Mouse (Mus musculus): ENCODE measurements around the gene Hist1h4b. TPM values are rescaled to one million over a fixed set of nuclear protein-coding genes. Genes with fewer than 3 reads are reported as not detected.

Gene Hist1h4b
- polyA plus RNA-seq, 1 experiment from 2014 or later, result 15.5 TPM

- DNase-seq (ENCODE audit: low spot score), result no peak
Measured at GRCm38 (mm10) chr13:23799405-23799804, 42.6 kb downstream of the Hist1h4b start.

- no peak for DNase-seq (ENCODE audit: low spot score)
Measured at GRCm38 (mm10) chr13:23804532-23804931, 47.7 kb downstream of the Hist1h4b start.

GRCm38 (mm10) chr13:23806422-23807052 is 49.7 kb downstream of the Hist1h4b start, which contains the start of gene Slc17a2:
Gene Slc17a2, plus strand, starts transcription at chr13:23806993.
- no peak for DNase-seq (ENCODE audit: low spot score)

Small RNA genes within 50 kb of the gene (microRNA-seq; reads per million reads assigned to microRNA genes)
- gene Gm44314 (ENCODE audit: borderline number of aligned reads), result not detected
- not detected for gene Gm44484 (ENCODE audit: borderline number of aligned reads)

Other genes starting within 250 kb of the Hist1h4b start
- gene Hist1h4h, start 226.0 kb upstream of the Hist1h4b start, polyA plus RNA-seq (2015; fragmentation: Nextera tagmentation; extraction: Ambion mirVana), result 24.2 and 31.5 TPM in 2 replicates
- gene Hist1h2af, start 223.1 kb upstream of the Hist1h4b start, polyA plus RNA-seq (2015; fragmentation: Nextera tagmentation; extraction: Ambion mirVana), result 32.3 and 49.5 TPM in 2 replicates
- gene Hist1h3g, start 221.6 kb upstream of the Hist1h4b start, polyA plus RNA-seq (2015; fragmentation: Nextera tagmentation; extraction: Ambion mirVana), result 27.6 and 43.7 TPM in 2 replicates
- gene Hist1h2bh, start 213.6 kb upstream of the Hist1h4b start, polyA plus RNA-seq (2015; fragmentation: Nextera tagmentation; extraction: Ambion mirVana), result 1.6 and 1.9 TPM in 2 replicates
- 4.8 and 9.0 TPM in 2 replicates for gene Hist1h3f, start 213.0 kb upstream of the Hist1h4b start, polyA plus RNA-seq (2015; fragmentation: Nextera tagmentation; extraction: Ambion mirVana)
- 8.9 and 17.7 TPM in 2 replicates for gene Hist1h4f, start 205.4 kb upstream of the Hist1h4b start, polyA plus RNA-seq (2015; fragmentation: Nextera tagmentation; extraction: Ambion mirVana)
- 1.1 and 1.3 TPM in 2 replicates for gene Hist1h1d, start 203.8 kb upstream of the Hist1h4b start, polyA plus RNA-seq (2015; fragmentation: Nextera tagmentation; extraction: Ambion mirVana)
- 16.5 and 20.8 TPM in 2 replicates for gene Hist1h3e, start 194.6 kb upstream of the Hist1h4b start, polyA plus RNA-seq (2015; fragmentation: Nextera tagmentation; extraction: Ambion mirVana)
- 198 and 214 TPM in 2 replicates for gene Hist1h2ae, start 185.8 kb upstream of the Hist1h4b start, polyA plus RNA-seq (2015; fragmentation: Nextera tagmentation; extraction: Ambion mirVana)
- gene Hist1h2bg, start 185.6 kb upstream of the Hist1h4b start, polyA plus RNA-seq (2015; fragmentation: Nextera tagmentation; extraction: Ambion mirVana), result 32.3 and 46.0 TPM in 2 replicates
- gene Hist1h2bf, start 182.8 kb upstream of the Hist1h4b start, polyA plus RNA-seq (2015; fragmentation: Nextera tagmentation; extraction: Ambion mirVana), result 22.7 and 39.0 TPM in 2 replicates
- gene Hist1h2ad, start 182.6 kb upstream of the Hist1h4b start, polyA plus RNA-seq (2015; fragmentation: Nextera tagmentation; extraction: Ambion mirVana), result 7.2 and 11.3 TPM in 2 replicates
- 9.4 and 13.3 TPM in 2 replicates for gene Hist1h3d, start 181.2 kb upstream of the Hist1h4b start, polyA plus RNA-seq (2015; fragmentation: Nextera tagmentation; extraction: Ambion mirVana)
- gene Hist1h4d, start 175.4 kb upstream of the Hist1h4b start, polyA plus RNA-seq (2015; fragmentation: Nextera tagmentation; extraction: Ambion mirVana), result 273 and 292 TPM in 2 replicates
- gene Hist1h2be, start 135.9 kb upstream of the Hist1h4b start, polyA plus RNA-seq (2015; fragmentation: Nextera tagmentation; extraction: Ambion mirVana), result 1.5 and 2.5 TPM in 2 replicates
- 33.4 and 35.1 TPM in 2 replicates for gene Hist1h1e, start 134.5 kb upstream of the Hist1h4b start, polyA plus RNA-seq (2015; fragmentation: Nextera tagmentation; extraction: Ambion mirVana)
- gene Hist1h2ac, start 73.1 kb upstream of the Hist1h4b start, polyA plus RNA-seq (2015; fragmentation: Nextera tagmentation; extraction: Ambion mirVana), result 1.6 and 2.0 TPM in 2 replicates
- 61.5 and 62.8 TPM in 2 replicates for gene Hist1h2bc, start 72.8 kb upstream of the Hist1h4b start, polyA plus RNA-seq (2015; fragmentation: Nextera tagmentation; extraction: Ambion mirVana)
- gene Hist1h1t, start 61.2 kb upstream of the Hist1h4b start, polyA plus RNA-seq (2015; fragmentation: Nextera tagmentation; extraction: Ambion mirVana), result not detected in 2 replicates
- gene Hist1h4c, start 58.6 kb upstream of the Hist1h4b start, polyA plus RNA-seq (2015; fragmentation: Nextera tagmentation; extraction: Ambion mirVana), result 22.4 and 29.5 TPM in 2 replicates
- 9.4 and 9.7 TPM in 2 replicates for gene Hfe, start 46.2 kb upstream of the Hist1h4b start, polyA plus RNA-seq (2015; fragmentation: Nextera tagmentation; extraction: Ambion mirVana)
- 37.5 and 44.7 TPM in 2 replicates for gene Hist1h1c, start 18.2 kb upstream of the Hist1h4b start, polyA plus RNA-seq (2015; fragmentation: Nextera tagmentation; extraction: Ambion mirVana)
- gene Hist1h3c, start 11.4 kb upstream of the Hist1h4b start, polyA plus RNA-seq (2015; fragmentation: Nextera tagmentation; extraction: Ambion mirVana), result 32.0 and 33.1 TPM in 2 replicates
- gene Hist1h2bb, start 10.3 kb upstream of the Hist1h4b start, polyA plus RNA-seq (2015; fragmentation: Nextera tagmentation; extraction: Ambion mirVana), result 10.8 and 12.6 TPM in 2 replicates
- gene Hist1h2ab, start 5.9 kb upstream of the Hist1h4b start, polyA plus RNA-seq (2015; fragmentation: Nextera tagmentation; extraction: Ambion mirVana), result 144 and 155 TPM in 2 replicates
- gene Hist1h3b, start 4.7 kb upstream of the Hist1h4b start, polyA plus RNA-seq (2015; fragmentation: Nextera tagmentation; extraction: Ambion mirVana), result 45.8 and 78.0 TPM in 2 replicates
- gene Hist1h4a, start 4.2 kb downstream of the Hist1h4b start, polyA plus RNA-seq (2015; fragmentation: Nextera tagmentation; extraction: Ambion mirVana), result 1.4 and 3.5 TPM in 2 replicates
- 42.0 and 56.6 TPM in 2 replicates for gene Hist1h3a, start 5.4 kb downstream of the Hist1h4b start, polyA plus RNA-seq (2015; fragmentation: Nextera tagmentation; extraction: Ambion mirVana)
- 15.8 and 27.4 TPM in 2 replicates for gene Hist1h1a, start 6.7 kb downstream of the Hist1h4b start, polyA plus RNA-seq (2015; fragmentation: Nextera tagmentation; extraction: Ambion mirVana)
- gene Trim38, start 12.9 kb downstream of the Hist1h4b start, polyA plus RNA-seq (2015; fragmentation: Nextera tagmentation; extraction: Ambion mirVana), result not detected in 2 replicates
- gene Slc17a2, start 50.0 kb downstream of the Hist1h4b start, polyA plus RNA-seq (2015; fragmentation: Nextera tagmentation; extraction: Ambion mirVana), result 0.04 TPM in 1 of 2 replicates, not detected in the other
- not detected in 2 replicates for gene Slc17a3, start 82.4 kb downstream of the Hist1h4b start, polyA plus RNA-seq (2015; fragmentation: Nextera tagmentation; extraction: Ambion mirVana)
- gene Slc17a1, start 110.7 kb downstream of the Hist1h4b start, polyA plus RNA-seq (2015; fragmentation: Nextera tagmentation; extraction: Ambion mirVana), result 0.09 and 0.13 TPM in 2 replicates
- gene Slc17a4, start 158.0 kb downstream of the Hist1h4b start, polyA plus RNA-seq (2015; fragmentation: Nextera tagmentation; extraction: Ambion mirVana), result 0.10 and 0.23 TPM in 2 replicates
- not detected in 2 replicates for gene Hist1h2ba, start 177.1 kb downstream of the Hist1h4b start, polyA plus RNA-seq (2015; fragmentation: Nextera tagmentation; extraction: Ambion mirVana)
- not detected in 2 replicates for gene Hist1h2aa, start 177.4 kb downstream of the Hist1h4b start, polyA plus RNA-seq (2015; fragmentation: Nextera tagmentation; extraction: Ambion mirVana)
- gene Scgn, start 234.2 kb downstream of the Hist1h4b start, polyA plus RNA-seq (2015; fragmentation: Nextera tagmentation; extraction: Ambion mirVana), result 0.44 and 0.50 TPM in 2 replicates